Mouse (Mus musculus): ENCODE data around the gene Misp. TPM values are rescaled to one million over a fixed set of nuclear protein-coding genes. Genes with fewer than 3 reads are reported as not detected.

The Misp gene
- polyA plus RNA-seq, 1 experiment = 4.0 TPM

DNA sequence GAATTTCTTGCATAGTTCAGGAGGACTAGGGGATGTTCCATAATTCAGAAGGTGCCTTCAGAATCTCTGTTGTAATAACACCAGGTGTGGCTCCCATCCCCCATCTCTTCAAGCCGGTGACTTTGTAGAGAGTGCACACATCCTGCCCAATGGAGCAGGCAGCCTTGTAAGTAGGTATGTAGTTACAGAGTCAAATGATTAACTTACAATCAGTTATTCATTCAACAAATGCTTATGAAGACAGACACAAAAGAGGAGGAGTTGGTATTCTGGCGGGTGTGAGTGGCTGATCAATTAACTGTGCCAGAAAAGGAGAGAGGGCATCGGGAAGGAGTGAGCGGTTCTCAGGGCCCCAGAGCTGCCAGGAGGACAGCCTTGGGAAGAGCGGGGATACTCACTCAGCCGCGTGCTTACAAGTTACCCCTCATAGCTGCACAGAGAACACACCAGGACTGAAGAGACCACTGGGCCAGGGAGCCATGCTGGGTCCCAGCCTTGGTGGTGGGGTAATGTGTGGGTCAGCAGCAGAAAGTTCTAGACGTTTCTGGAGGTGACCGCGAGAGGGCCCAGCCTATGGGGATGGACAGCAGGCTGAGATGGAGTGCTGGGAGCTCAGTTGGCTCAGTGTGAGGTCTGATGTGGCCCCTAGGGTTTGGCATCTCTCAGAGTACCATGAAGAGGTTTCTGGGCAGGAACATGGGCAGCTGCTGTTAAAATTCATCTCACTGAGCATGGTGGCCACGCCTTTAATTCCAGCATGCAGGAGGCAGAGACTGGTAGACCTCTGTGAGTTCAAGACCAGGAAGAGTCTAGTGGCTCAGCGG is 4.9 kb upstream of the Misp start:
- Histone ChIP-seq H3K4me1 (ENCODE audit: control insufficient read depth, insufficient read depth, low read length) (peaks cover 14% of the 10 kb centered on the region), H3K9ac (ENCODE audit: low read depth, poor library complexity, severe bottlenecking) (no peak overlapping the region), H3K27ac (ENCODE audit: insufficient read depth, low read length) (no peak overlapping the region), H3K27me3 (ENCODE audit: control insufficient read depth, insufficient read depth, low read length, poor library complexity, severe bottlenecking) (no peaks in the 10 kb centered on the region), H3K9me3 (replicated peaks; ENCODE audit: control insufficient read depth, insufficient read depth, low read length, poor library complexity, severe bottlenecking) (no peaks in the 10 kb centered on the region), H3K36me3 (ENCODE audit: control insufficient read depth, insufficient read depth, low read length, poor library complexity, severe bottlenecking) (no peaks in the 10 kb centered on the region), H3K4me3 (ENCODE audit: low read depth, low read length) (no peak overlapping the region)
- TF ChIP-seq EP300 (IDR thresholded peaks at IDR 0.05; ENCODE audit: insufficient read depth, low read depth, low read length) (no peak), POLR2A (IDR thresholded peaks at IDR 0.05; ENCODE audit: insufficient read depth, low read length) (no peak), CTCF (IDR thresholded peaks at IDR 0.05; ENCODE audit: low read depth, low read length) (no peak)

DNA sequence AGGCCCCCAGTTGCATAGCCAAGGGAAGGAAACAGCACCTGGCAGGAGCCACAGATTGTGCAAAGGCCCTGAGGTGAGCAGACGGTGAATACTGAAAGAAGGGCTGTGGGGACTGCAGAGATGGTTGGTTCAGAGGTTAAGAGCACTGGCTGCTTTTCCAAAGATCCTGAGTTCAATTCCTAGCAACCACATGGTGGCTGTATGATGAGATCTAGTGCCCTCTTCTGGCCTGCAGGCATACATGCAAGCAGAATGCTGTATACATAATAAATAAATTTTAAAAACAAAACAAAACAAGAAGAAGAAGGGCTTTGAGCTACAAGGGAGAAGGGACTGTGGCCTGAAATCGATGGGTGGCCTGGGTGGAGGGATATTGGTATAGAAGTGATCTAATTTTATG is 3.7 kb upstream of the Misp start:
- Histone ChIP-seq H3K9ac (ENCODE audit: low read depth, poor library complexity, severe bottlenecking) (no peak overlapping the region), H3K27ac (ENCODE audit: insufficient read depth, low read length) (no peak overlapping the region), H3K9me3 (replicated peaks; ENCODE audit: control insufficient read depth, insufficient read depth, low read length, poor library complexity, severe bottlenecking) (no peaks in the 10 kb centered on the region), H3K4me1 (ENCODE audit: control insufficient read depth, insufficient read depth, low read length) (peaks cover 14% of the 10 kb centered on the region), H3K36me3 (ENCODE audit: control insufficient read depth, insufficient read depth, low read length, poor library complexity, severe bottlenecking) (no peaks in the 10 kb centered on the region), H3K4me3 (ENCODE audit: low read depth, low read length) (no peak overlapping the region), H3K27me3 (ENCODE audit: control insufficient read depth, insufficient read depth, low read length, poor library complexity, severe bottlenecking) (no peaks in the 10 kb centered on the region)
- TF ChIP-seq CTCF (IDR thresholded peaks at IDR 0.05; ENCODE audit: low read depth, low read length) = peak; percentile 9
- TF ChIP-seq POLR2A (IDR thresholded peaks at IDR 0.05; ENCODE audit: insufficient read depth, low read length) = no peak

DNA sequence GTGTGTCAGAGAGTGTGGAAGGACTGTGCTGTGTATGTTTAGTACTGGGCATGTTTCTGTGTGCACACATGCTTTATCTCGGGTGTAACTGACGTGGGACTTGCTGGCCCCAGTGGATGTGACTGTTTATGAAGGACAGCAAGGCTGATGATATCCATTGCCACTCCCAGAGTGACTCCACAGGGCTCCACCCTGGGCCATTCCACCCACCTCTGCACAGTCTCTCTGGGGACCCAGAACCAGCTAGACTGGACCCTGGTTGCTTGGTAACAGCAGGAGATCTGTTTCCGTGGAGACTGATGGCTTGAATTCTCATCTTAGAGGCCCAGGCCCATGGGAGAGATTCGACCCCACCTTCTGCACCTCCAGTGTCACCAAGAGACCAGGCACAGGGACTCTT is 2.6 kb upstream of the Misp start:
- Histone ChIP-seq H3K27me3 (ENCODE audit: control insufficient read depth, insufficient read depth, low read length, poor library complexity, severe bottlenecking) (no peaks in the 10 kb centered on the region), H3K9me3 (replicated peaks; ENCODE audit: control insufficient read depth, insufficient read depth, low read length, poor library complexity, severe bottlenecking) (no peaks in the 10 kb centered on the region), H3K4me3 (ENCODE audit: low read depth, low read length) (no peak overlapping the region), H3K36me3 (ENCODE audit: control insufficient read depth, insufficient read depth, low read length, poor library complexity, severe bottlenecking) (no peaks in the 10 kb centered on the region), H3K9ac (ENCODE audit: low read depth, poor library complexity, severe bottlenecking) (no peak overlapping the region), H3K27ac (ENCODE audit: insufficient read depth, low read length) (no peak overlapping the region), H3K4me1 (ENCODE audit: control insufficient read depth, insufficient read depth, low read length) (peaks cover 14% of the 10 kb centered on the region)
- TF ChIP-seq CTCF (IDR thresholded peaks at IDR 0.05; ENCODE audit: low read depth, low read length) = no peak
- TF ChIP-seq POLR2A (IDR thresholded peaks at IDR 0.05; ENCODE audit: insufficient read depth, low read length) = no peak
- no peak for TF ChIP-seq EP300 (IDR thresholded peaks at IDR 0.05; ENCODE audit: insufficient read depth, low read depth, low read length)

DNA sequence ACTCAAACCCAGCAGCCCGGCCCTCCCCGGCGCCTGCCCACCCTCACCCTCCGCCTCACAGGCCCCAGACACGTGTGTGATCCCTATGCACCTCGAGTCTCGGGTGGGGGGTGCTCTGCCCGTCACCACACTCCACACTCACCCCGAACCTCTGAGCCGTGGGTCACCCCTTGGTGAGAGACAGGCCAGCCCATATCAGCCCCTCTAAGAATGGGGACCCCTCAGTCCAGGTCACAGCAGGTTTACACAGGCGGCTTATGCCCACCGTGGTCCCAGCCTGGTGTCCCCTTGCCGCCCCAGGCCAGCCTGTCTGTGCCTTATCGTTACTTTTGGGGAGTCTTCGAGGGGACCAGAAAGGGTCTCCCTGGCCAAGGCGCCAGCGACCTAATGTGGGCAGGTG is 1.2 kb upstream of the Misp start:
- Histone ChIP-seq H3K9me3 (replicated peaks; ENCODE audit: control insufficient read depth, insufficient read depth, low read length, poor library complexity, severe bottlenecking) (no peaks in the 10 kb centered on the region), H3K9ac (ENCODE audit: low read depth, poor library complexity, severe bottlenecking) (no peak overlapping the region), H3K4me3 (ENCODE audit: low read depth, low read length) (no peak overlapping the region), H3K36me3 (ENCODE audit: control insufficient read depth, insufficient read depth, low read length, poor library complexity, severe bottlenecking) (no peaks in the 10 kb centered on the region), H3K27me3 (ENCODE audit: control insufficient read depth, insufficient read depth, low read length, poor library complexity, severe bottlenecking) (no peaks in the 10 kb centered on the region), H3K4me1 (ENCODE audit: control insufficient read depth, insufficient read depth, low read length) (peaks cover 19% of the 10 kb centered on the region), H3K27ac (ENCODE audit: insufficient read depth, low read length) (no peak overlapping the region)
- no peak for TF ChIP-seq EP300 (IDR thresholded peaks at IDR 0.05; ENCODE audit: insufficient read depth, low read depth, low read length)
- no peak for TF ChIP-seq POLR2A (IDR thresholded peaks at IDR 0.05; ENCODE audit: insufficient read depth, low read length)
- no peak for TF ChIP-seq CTCF (IDR thresholded peaks at IDR 0.05; ENCODE audit: low read depth, low read length)

DNA sequence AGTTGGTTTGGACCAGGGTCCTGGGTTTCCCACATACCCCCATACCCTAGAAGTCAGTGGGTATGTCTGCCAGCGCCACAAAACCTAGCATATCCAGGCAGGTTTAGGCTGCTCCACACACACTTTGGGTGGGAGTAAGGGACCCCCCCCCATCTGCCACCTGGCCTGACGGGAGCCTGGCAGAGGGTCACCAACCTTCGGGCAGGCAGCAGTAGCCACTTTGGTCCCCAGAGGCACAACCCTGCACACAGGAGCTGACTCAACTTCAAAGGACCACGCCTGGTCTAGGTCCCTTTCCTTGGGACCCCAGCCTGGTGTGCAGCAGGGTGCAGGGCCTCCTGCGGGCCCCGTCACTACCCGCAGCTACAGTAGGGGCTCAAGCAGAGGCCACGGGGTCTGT is 512 bp upstream of the Misp start:
- H3K4me3 ChIP-seq (ENCODE audit: low read depth, low read length) = no peak overlapping the region
- TF ChIP-seq CTCF (IDR thresholded peaks at IDR 0.05; ENCODE audit: low read depth, low read length) (no peak), POLR2A (IDR thresholded peaks at IDR 0.05; ENCODE audit: insufficient read depth, low read length) (no peak), EP300 (IDR thresholded peaks at IDR 0.05; ENCODE audit: insufficient read depth, low read depth, low read length) (no peak)
- no peak overlapping the region for H3K27ac ChIP-seq (ENCODE audit: insufficient read depth, low read length)
- H3K27me3 ChIP-seq (ENCODE audit: control insufficient read depth, insufficient read depth, low read length, poor library complexity, severe bottlenecking) = no peaks in the 10 kb centered on the region
- peaks cover 19% of the 10 kb centered on the region for H3K4me1 ChIP-seq (ENCODE audit: control insufficient read depth, insufficient read depth, low read length)
- H3K9ac ChIP-seq (ENCODE audit: low read depth, poor library complexity, severe bottlenecking) = no peak overlapping the region
- no peaks in the 10 kb centered on the region for H3K9me3 ChIP-seq (replicated peaks; ENCODE audit: control insufficient read depth, insufficient read depth, low read length, poor library complexity, severe bottlenecking)
- H3K36me3 ChIP-seq (ENCODE audit: control insufficient read depth, insufficient read depth, low read length, poor library complexity, severe bottlenecking) = no peaks in the 10 kb centered on the region

DNA sequence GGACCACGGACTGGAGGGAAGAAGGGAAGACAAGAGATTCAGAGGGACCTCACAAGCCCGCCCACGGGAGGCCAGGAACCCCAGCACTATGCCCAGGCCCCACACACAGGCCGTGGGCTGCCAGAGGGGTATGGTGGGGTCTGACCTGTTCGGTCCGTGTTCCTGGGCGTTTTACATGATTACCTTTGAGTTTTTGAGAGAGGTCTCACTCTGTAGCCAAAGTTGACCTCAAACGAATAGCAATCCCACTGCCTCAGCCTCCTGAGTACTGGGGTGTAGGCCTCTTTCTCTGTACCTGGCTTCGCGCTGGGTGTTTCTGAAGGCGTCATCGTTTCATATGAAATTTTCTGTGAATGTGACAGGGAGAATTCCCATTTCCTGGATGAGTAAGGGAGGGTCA is 942 bp downstream of the Misp start:
- no peaks in the 10 kb centered on the region for H3K36me3 ChIP-seq (ENCODE audit: control insufficient read depth, insufficient read depth, low read length, poor library complexity, severe bottlenecking)
- no peak for TF ChIP-seq EP300 (IDR thresholded peaks at IDR 0.05; ENCODE audit: insufficient read depth, low read depth, low read length)
- TF ChIP-seq CTCF (IDR thresholded peaks at IDR 0.05; ENCODE audit: low read depth, low read length) = no peak
- no peak for TF ChIP-seq POLR2A (IDR thresholded peaks at IDR 0.05; ENCODE audit: insufficient read depth, low read length)
- no peak overlapping the region for H3K9ac ChIP-seq (ENCODE audit: low read depth, poor library complexity, severe bottlenecking)
- no peak overlapping the region for H3K4me3 ChIP-seq (ENCODE audit: low read depth, low read length)
- H3K27me3 ChIP-seq (ENCODE audit: control insufficient read depth, insufficient read depth, low read length, poor library complexity, severe bottlenecking) = no peaks in the 10 kb centered on the region
- no peaks in the 10 kb centered on the region for H3K9me3 ChIP-seq (replicated peaks; ENCODE audit: control insufficient read depth, insufficient read depth, low read length, poor library complexity, severe bottlenecking)
- peaks cover 19% of the 10 kb centered on the region for H3K4me1 ChIP-seq (ENCODE audit: control insufficient read depth, insufficient read depth, low read length)
- H3K27ac ChIP-seq (ENCODE audit: insufficient read depth, low read length) = no peak overlapping the region
